ENCODE assay signal across 8 mouse cellular contexts in genomic region chr1:74077353-74077752, GRCm38 (mm10). TPM values are rescaled to one million over a fixed set of nuclear protein-coding genes. Genes with fewer than 3 reads are reported as not detected.
DNase-seq lines count a peak whose midpoint lies in the region; ATAC-seq and TF ChIP-seq lines count a peak whose summit lies in the region.

No protein-coding gene starts in this region.

- no peak for TF ChIP-seq POLR2A in bone marrow, adult 2 months (IDR thresholded peaks at IDR 0.05; ENCODE audit: borderline replicate concordance, control insufficient read depth, low read depth, low read length)

- H3K4me2 ChIP-seq in midbrain, embryonic 14.5 days (ENCODE audit: low read length), result no peak overlapping the region
- no peak overlapping the region for H3K4me2 ChIP-seq in midbrain, embryonic 15.5 days
- H3K4me2 ChIP-seq in limb, embryonic 13.5 days (replicated peaks), result no peak overlapping the region

- no peak overlapping the region for H3K4me3 ChIP-seq in midbrain, embryonic 14.5 days (replicated peaks; ENCODE audit: low read depth, low read length)
- H3K4me3 ChIP-seq in midbrain, embryonic 15.5 days, result no peak overlapping the region
- no peak overlapping the region for H3K4me3 ChIP-seq in bone marrow, adult 2 months (replicated peaks; ENCODE audit: control insufficient read depth, low read depth, low read length)
- H3K4me3 ChIP-seq in limb, embryonic 13.5 days, result no peak overlapping the region

- H3K36me3 ChIP-seq in midbrain, embryonic 14.5 days (ENCODE audit: control insufficient read depth, insufficient read depth, low read length), result no peaks in the 10 kb centered on the region
- no peaks in the 10 kb centered on the region for H3K36me3 ChIP-seq in midbrain, embryonic 15.5 days (replicated peaks)
- peaks cover 43% of the 10 kb centered on the region for H3K36me3 ChIP-seq in limb, embryonic 13.5 days

- no peak for ATAC-seq in midbrain, embryonic 14.5 days (ENCODE audit: low FRiP score, low TSS enrichment)
- ATAC-seq in midbrain, embryonic 15.5 days (replicated peaks), result no peak
- no peak for ATAC-seq in limb, embryonic 13.5 days (ENCODE audit: low FRiP score, low read depth)

- no peak overlapping the region for H3K27ac ChIP-seq in midbrain, embryonic 14.5 days (replicated peaks; ENCODE audit: low read depth, low read length)
- no peak overlapping the region for H3K27ac ChIP-seq in midbrain, embryonic 15.5 days
- no peak overlapping the region for H3K27ac ChIP-seq in bone marrow, adult 2 months (ENCODE audit: control insufficient read depth, insufficient read depth, low read depth, low read length, poor library complexity)
- H3K27ac ChIP-seq in limb, embryonic 13.5 days, result no peak overlapping the region

- DNase-seq in midbrain, embryonic 14.5 days, result peak; percentile 70
- peak; percentile 34 to 71 for DNase-seq in frontal cortex, postnatal 14 days (ENCODE audit: low spot score in 2 of 2)
- peak; percentile 96 for DNase-seq in kidney, adult 9 months
- DNase-seq in retina, postnatal 1 day, result peak; percentile 69
- peak; percentile 87 for DNase-seq in urinary bladder, postnatal 14 days (ENCODE audit: low spot score)

- 17% methylated on average over 2 of the region's 2 CpGs for WGBS in midbrain, embryonic 14.5 days
- WGBS in midbrain, embryonic 15.5 days, result 10% methylated on average over 2 of the region's 2 CpGs
- WGBS in bone marrow, adult 2 months, result 0% methylated on average over 2 of the region's 2 CpGs
- WGBS in limb, embryonic 13.5 days, result 0% methylated on average over 2 of the region's 2 CpGs

- no peaks in the 10 kb centered on the region for H3K4me1 ChIP-seq in midbrain, embryonic 14.5 days (ENCODE audit: control insufficient read depth, insufficient read depth, low read length)
- H3K4me1 ChIP-seq in midbrain, embryonic 15.5 days, result no peaks in the 10 kb centered on the region
- no peaks in the 10 kb centered on the region for H3K4me1 ChIP-seq in bone marrow, adult 2 months (ENCODE audit: control insufficient read depth, insufficient read depth, low read length)
- H3K4me1 ChIP-seq in limb, embryonic 13.5 days, result peaks cover 13% of the 10 kb centered on the region

- peak; percentile 50 for TF ChIP-seq CTCF in bone marrow, adult 2 months (IDR thresholded peaks at IDR 0.05; ENCODE audit: control insufficient read depth, insufficient read depth, low read length)

- no peak overlapping the region for H3K9ac ChIP-seq in midbrain, embryonic 14.5 days (replicated peaks; ENCODE audit: low read length)
- no peak overlapping the region for H3K9ac ChIP-seq in midbrain, embryonic 15.5 days
- H3K9ac ChIP-seq in limb, embryonic 13.5 days, result peak overlapping the region; percentile 20; the same call in 1 of the 2 replicates

- no peaks in the 10 kb centered on the region for H3K27me3 ChIP-seq in midbrain, embryonic 14.5 days (ENCODE audit: control insufficient read depth, insufficient read depth, low read length)
- H3K27me3 ChIP-seq in midbrain, embryonic 15.5 days (replicated peaks), result no peaks in the 10 kb centered on the region
- H3K27me3 ChIP-seq in limb, embryonic 13.5 days, result no peaks in the 10 kb centered on the region

- no peaks in the 10 kb centered on the region for H3K9me3 ChIP-seq in midbrain, embryonic 14.5 days (ENCODE audit: control insufficient read depth, low read length)
- no peaks in the 10 kb centered on the region for H3K9me3 ChIP-seq in midbrain, embryonic 15.5 days
- no peaks in the 10 kb centered on the region for H3K9me3 ChIP-seq in limb, embryonic 13.5 days

RNA-seq across cellular contexts. Expression of gene Tns1, which starts 46.9 kb away (rescaled TPM):
- polyA plus RNA-seq in midbrain, embryonic 14.5 days (2014; fragmentation: Nextera tagmentation; extraction: Ambion mirVana), result 7.6 and 11.0 TPM in 2 replicates
- 12.5 and 15.2 TPM in 2 replicates for polyA plus RNA-seq in midbrain, embryonic 15.5 days (2015; fragmentation: Nextera tagmentation; extraction: Ambion mirVana)
- 26.4 and 26.5 TPM in 2 replicates for polyA plus RNA-seq in bone marrow, adult 2 months (2011; ENCODE audit: insufficient read depth, insufficient read length, low replicate concordance, missing spikeins)
- polyA plus RNA-seq in limb, embryonic 13.5 days (2015; fragmentation: Nextera tagmentation; extraction: Ambion mirVana), result 44.4 and 45.1 TPM in 2 replicates

RNA-seq across cellular contexts. Expression of gene Rufy4, which starts 48.0 kb away (rescaled TPM):
- polyA plus RNA-seq in midbrain, embryonic 14.5 days (2014; fragmentation: Nextera tagmentation; extraction: Ambion mirVana), result 0.12 and 0.33 TPM in 2 replicates
- polyA plus RNA-seq in midbrain, embryonic 15.5 days (2015; fragmentation: Nextera tagmentation; extraction: Ambion mirVana), result 0.15 and 0.25 TPM in 2 replicates
- polyA plus RNA-seq in bone marrow, adult 2 months (2011; ENCODE audit: insufficient read depth, insufficient read length, low replicate concordance, missing spikeins), result 1.1 and 2.6 TPM in 2 replicates
- polyA plus RNA-seq in limb, embryonic 13.5 days (2015; fragmentation: Nextera tagmentation; extraction: Ambion mirVana), result 0.15 and 0.33 TPM in 2 replicates
